Mouse (Mus musculus) lung, postnatal 36 days (tissue): ENCODE data around the gene S1pr1.

ENCODE experiments used
- DNase-seq: peaks from one replicate; pipeline ENCODE4 v3.0.0; 2022; ENCODE audit warnings: mixed read lengths

Gene S1pr1

DNA sequence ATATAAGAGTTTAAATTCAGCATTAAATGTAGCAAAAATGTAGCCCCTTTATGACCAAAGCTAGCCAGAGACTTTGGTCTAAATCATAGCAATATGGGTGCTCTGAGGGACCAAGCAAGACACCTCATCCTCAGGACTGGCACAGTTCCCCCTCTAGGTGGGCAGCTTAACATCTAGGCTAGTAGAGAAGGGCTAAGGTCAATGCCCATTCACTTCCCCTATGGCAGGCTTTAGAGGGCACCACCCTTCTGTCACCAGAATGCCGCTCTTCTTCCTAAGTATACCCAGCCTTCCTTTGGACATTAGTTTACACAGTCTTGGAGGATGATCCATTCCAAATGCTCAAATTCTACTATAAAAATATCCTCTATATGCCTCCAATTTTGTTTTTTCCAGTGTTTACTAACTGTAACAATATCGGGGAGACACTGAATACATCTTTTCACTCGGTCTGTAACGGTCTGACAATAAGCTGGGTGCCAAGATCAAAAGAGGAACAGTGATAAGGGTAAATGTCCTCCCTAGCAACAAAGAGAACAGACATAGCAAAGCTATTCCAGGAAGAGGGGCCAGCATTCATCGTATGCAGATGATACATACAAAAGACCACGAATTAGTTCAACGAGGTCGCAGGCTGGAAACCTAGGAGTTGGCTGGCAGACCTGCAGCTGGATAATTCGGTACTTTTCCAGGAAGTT is 41.8 kb downstream of the S1pr1 start:
- DNase-seq: peak; percentile 35

DNA sequence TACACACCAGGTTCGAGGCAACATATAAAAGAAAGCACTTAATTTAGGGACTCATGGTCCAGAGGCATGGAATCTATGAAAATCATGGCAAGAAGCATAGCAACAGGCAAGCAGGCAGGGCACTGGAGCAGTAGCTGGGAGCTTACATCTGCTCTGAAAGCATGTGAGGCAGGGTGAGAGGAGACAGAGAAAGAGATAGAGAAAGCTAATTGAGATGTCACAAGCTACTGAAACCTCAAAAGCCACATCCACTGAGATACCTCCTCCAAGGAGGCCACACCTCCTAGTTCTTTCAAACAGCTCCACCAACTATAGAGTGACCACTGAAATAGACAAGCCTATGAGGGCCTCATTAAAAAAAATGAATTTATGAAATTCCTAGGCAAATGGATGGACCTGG is 45.6 kb downstream of the S1pr1 start:
- no peak for DNase-seq

DNA sequence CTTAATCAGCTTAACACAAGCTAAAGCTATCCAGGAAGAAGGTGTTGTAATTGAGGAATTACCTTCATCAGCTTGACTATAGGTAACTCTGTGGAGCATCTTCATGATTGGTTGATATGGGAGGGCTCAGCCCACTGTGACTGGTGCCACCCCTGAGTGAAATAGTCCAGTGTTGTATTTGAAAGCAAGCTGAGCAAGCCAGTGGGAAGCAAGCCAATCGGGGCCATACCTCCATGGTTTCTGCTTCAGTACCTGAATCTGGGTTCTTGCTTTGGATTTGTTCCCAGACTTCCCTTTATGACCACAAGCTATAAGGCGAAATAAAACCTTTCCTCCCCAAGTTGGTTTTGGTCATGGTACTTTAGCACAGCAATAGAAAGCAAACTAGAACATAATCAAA is 47.7 kb downstream of the S1pr1 start:
- no peak for DNase-seq

DNA sequence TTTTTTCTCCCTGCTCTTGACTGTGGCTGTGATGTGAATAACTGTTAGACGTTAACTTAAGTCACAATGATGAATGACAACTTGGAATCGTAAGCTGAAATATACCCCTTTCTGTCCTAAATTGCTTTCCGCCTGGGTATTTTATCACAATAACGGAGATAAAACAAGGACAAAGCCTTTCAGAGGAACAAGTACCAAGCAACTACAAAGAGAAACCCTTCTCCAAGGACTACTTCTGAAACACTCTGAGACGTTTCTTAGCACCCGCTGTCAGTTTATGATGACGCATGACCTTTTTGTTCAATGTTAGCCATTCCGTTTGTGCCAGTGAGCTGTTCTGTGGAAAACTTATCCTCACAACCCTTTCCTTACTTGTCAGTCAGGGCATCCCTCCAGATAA is 48.3 kb downstream of the S1pr1 start:
- no peak for DNase-seq

DNA sequence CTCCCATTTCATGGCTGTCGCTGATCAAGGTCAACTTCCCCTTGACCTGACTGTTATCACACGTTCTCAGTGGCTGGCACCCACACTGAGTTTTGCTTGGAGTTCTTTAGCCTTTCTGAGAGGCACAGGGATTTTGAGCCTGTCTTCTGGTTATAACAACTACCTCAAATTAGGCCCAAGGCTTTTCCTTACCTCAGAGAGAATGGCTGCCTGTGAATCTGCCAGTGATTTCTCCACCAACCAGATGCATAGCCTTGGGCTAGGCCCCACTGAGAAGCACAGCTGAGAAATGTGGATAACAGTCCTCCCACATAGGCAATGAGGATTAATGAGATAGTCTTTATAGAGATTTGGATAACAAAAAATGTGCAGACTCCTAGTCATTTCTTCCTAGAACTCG is 50.4 kb downstream of the S1pr1 start:
- DNase-seq: no peak

DNA sequence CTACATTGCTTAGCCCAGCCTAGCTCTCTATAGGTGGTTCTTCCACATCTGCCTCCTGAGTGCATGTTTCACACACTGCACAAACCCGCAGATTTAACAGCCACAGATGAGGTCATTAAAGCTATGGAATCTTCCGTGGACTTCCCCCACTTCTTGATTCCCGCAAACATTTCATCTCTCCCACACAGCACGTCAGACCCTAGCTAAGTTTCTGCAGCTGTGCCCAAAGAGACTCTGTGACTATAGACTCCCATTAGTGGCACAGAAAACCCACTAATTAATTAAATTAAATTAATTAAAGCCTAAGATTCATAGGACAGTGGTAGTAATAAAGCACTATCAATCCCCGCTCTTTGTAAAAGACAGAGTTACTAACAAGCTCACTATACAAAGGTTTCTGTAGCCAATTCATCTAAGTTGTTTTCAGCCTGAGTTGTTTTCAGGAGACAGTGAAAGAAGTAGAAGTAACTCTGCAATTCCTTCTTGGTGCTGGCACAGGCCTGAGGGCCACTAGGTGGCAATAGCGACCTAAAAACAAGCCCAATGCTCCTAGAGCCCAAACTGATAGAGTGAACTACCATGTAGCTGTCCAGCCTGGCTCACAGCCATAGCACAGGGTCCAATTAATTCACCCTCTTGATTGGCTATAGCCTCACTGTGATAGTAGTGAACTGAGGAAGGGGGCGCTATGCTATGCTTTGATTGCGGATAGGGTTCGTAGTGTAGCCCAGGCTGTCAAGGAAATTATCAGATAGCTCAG is 54.0 kb downstream of the S1pr1 start:
- peak; percentile 91 for DNase-seq
